Mouse (Mus musculus) kidney, postnatal 4 days (tissue): ENCODE results near the gene Nsmce3.

Experiments
- DNase-seq, 2 experiments: peaks; one replicate each; pipeline ENCODE4 v3.0.0; 2021; ENCODE audit warnings: mixed read lengths in 2 of 2

Nsmce3 gene

GRCm38 (mm10) chr7:64856526-64857082 is 16.2 kb downstream of the Nsmce3 start:
- DNase-seq, result no peak

- DNase-seq, result no peak
Observed at GRCm38 (mm10) chr7:64855976-64856375, 16.8 kb downstream of the Nsmce3 start.

GRCm38 (mm10) chr7:64855389-64855927 is 17.3 kb downstream of the Nsmce3 start:
- no peak for DNase-seq

DNA sequence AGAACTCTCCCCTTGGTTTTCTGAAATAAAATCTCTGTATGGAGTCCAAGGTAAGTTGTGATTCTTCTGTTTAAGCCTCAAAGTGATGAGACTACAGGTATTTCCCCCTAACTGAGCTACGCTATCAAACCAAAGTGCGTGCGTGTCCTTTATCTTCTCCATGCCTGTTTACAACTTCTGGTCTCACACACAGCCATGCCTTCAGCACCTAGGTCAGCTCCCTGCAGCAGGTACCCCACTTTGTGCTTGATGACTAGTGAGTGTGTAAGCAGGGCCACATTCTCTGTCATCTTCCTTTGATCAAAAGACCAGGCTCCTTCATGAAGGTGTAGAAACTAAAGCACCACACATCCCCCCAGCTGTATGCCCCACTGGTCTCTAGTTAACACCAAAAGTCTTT is 22.0 kb downstream of the Nsmce3 start:
- peak; percentile 80 to 81 for DNase-seq

- no peak for DNase-seq
Observed at GRCm38 (mm10) chr7:64847366-64847899, 25.4 kb downstream of the Nsmce3 start.

GRCm38 (mm10) chr7:64846061-64846460 is 26.7 kb downstream of the Nsmce3 start:
- DNase-seq, result no peak

- no peak for DNase-seq
Observed at GRCm38 (mm10) chr7:64840946-64841659, 31.7 kb downstream of the Nsmce3 start.

GRCm38 (mm10) chr7:64840576-64840895 is 32.3 kb downstream of the Nsmce3 start:
- DNase-seq, result no peak

DNA sequence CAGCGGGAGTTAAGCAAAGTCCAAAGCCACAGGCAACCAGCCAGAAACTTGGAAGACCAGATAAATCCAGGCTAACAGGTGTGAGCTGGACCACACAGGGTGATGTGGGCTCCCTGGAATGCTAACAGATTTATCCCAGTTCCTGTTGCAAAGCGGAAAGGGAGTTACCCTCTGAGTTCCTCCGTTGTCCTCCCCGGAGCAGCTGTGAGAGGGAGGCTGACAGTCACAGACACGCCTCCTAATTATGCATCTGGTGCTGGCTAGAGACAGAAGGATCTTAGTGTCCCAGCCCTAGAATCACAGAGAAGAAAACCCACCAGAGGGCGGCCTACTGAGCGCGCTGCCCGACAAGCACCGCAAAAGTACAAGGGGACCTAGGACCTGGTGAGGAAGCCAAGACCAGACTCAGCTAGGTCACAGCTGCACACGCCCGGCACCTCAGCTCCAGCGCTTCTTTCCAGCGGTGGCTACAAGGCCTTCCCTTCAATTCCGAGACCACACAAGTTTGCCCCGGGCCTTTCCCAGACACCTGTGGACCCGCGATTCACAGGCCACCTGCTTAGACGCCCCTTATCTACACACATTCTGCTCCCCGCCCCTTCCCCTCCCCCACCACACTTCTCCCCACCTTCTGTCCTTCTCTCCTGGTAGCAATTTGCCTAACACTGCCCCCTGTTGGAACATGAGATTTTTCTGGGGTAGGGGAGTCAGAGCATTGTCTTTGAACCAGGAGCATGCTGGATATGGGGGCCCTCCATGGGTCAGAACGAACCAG is 32.8 kb downstream of the Nsmce3 start:
- DNase-seq, result peak; percentile 69 to 79

- DNase-seq, result no peak
Observed at GRCm38 (mm10) chr7:64839281-64839680, 33.5 kb downstream of the Nsmce3 start.

DNA sequence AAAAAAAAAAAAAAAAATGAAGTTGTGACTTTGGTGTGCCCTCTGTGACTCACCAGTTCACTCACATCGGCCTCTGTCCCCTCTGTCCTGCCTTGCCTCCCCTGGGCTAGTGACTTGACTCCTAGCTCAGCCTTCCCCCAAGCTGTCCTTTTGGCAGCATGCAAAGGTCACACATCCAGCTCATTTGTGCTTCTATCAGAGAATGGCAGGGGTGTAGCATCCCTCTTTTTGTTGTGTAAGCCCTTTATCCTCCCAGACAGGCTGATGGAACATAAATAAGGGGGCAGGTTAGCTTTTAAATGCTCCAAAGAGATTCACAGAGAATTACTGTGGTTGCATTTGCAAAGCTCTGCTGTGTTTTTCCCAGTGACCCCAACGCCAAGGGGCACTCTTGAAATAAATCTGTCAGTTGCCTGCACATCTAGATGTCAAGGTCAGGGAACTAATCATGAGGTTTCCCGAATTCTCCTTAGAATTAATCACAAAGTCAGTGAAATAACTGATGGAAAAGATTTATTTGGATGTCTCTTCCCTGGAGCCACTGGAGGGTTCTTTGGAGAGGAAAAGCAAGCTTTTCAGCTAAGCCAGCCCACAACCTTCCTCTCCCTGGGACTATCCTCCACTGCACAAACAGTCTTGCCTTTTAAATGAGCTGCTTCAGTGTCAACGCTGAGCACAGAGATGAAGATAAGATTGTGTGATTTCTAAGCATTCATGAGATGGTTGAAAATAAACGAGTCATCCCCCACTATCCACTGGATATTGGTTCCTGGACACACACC is 42.4 kb downstream of the Nsmce3 start:
- DNase-seq, result no peak

GRCm38 (mm10) chr7:64821081-64821480 is 51.7 kb downstream of the Nsmce3 start:
- no peak for DNase-seq

DNA sequence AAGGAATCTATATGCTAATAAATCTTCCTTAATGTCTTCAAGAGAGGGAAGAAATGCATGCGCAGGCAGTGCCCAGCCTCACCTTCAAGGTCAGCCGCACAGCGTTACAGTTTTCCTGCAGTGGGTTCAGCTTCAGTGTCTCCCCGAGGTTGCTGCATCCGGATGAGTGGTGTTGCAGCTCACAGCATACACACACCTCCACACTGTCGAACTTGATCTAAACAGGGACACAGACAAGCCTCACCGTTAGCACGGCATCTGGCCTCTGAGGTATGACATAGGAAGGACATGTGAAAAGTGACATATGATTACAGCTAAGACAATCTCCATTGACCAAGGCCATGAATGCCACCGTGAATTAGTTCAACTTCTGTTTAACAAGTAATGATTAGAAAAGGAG is 53.1 kb downstream of the Nsmce3 start:
- DNase-seq, result no peak
